Mouse (Mus musculus): ENCODE results near the gene Ncmap.

Ncmap gene

GRCm38 (mm10) chr4:135397991-135398390 is at the start of gene Ncmap:
TSS of gene Ncmap (minus strand) at chr4:135398227.
- DNase-seq: no peak

DNA sequence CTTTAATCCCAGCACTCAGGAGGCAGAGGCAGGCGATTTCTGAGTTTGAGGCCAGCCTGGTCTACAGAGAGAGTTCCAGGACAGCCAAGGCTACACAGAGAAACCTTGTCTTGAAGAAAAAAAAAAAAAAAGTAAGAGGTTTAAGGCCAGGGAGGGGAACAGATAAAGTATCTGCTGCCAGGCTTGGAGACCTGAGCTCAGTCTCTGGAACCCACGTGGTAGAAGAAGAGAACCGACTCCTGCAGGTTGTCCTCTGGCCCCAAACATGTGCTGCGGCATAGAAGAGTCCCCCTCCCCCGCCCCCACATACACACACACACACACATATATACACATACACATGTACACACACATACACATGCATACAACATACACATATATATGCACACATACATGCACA is 44.4 kb upstream of the Ncmap start:
- no peak for DNase-seq

GRCm38 (mm10) chr4:135439904-135440522 is 42.0 kb upstream of the Ncmap start:
- DNase-seq: peak; percentile 61

DNA sequence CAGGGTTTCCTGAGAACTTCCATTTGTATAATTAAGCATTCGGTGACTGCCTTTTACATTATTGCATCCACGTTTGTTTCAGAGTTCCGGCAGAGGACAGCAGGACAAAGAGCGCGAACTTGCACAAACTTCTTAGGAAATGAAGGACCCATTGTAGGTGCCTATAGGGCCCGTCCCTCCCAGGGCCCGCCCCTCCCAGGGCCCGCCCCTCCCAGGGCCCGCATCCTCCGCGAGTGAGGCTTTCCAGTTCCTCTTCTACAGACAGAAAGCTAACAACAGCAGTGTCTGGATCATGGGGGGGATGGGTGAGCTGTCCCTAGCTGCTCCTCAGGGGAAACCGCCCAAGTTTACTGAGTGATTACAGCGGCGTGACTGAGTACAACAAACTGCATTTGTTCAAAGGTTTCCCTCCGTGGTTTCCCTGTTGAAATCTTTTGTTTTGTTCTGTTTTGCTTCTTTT is 41.2 kb upstream of the Ncmap start:
- peak; percentile 79 for DNase-seq

- no peak for DNase-seq
These were observed 39.9 kb upstream of the Ncmap start for GRCm38 (mm10) chr4:135437924-135438323.

GRCm38 (mm10) chr4:135436291-135436690 is 38.3 kb upstream of the Ncmap start:
- DNase-seq: peak; percentile 27

GRCm38 (mm10) chr4:135434395-135434789 is 36.4 kb upstream of the Ncmap start:
- no peak for DNase-seq

GRCm38 (mm10) chr4:135433443-135434394 is 35.7 kb upstream of the Ncmap start, which contains the start of gene Rcan3:
TSS of gene Rcan3 (minus strand) at chr4:135433853.
- peak; percentile 83 for DNase-seq

GRCm38 (mm10) chr4:135433086-135433442 is 35.0 kb upstream of the Ncmap start:
- no peak for DNase-seq

- no peak for DNase-seq
These were observed 32.1 kb upstream of the Ncmap start for GRCm38 (mm10) chr4:135429990-135430760.

GRCm38 (mm10) chr4:135429383-135429782 is 31.4 kb upstream of the Ncmap start:
- no peak for DNase-seq

- DNase-seq: peak; percentile 42
These were observed 28.6 kb upstream of the Ncmap start for GRCm38 (mm10) chr4:135426587-135426986.

- no peak for DNase-seq
These were observed 27.6 kb upstream of the Ncmap start for GRCm38 (mm10) chr4:135425625-135426024.

- no peak for DNase-seq
These were observed 22.9 kb upstream of the Ncmap start for GRCm38 (mm10) chr4:135420961-135421360.

DNA sequence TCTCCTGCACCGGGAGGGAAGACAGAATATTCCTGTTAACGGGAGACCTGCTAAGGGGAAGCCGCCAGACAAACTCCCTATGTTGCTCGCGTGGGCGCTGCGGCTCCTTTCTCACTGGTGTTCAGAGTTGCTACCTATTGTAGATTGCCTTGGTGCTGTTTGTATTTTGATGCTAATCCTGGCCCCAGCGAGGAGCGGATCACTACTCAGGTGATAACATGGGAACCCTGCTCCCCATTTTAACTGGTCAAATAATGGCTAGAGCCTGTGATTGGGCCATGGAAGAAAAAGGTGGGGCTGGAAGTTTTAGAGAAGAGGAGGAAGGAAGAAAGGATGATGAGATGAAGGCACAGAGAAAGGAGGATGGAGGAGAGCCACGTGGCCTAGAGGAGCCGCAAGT is 22.4 kb upstream of the Ncmap start:
- no peak for DNase-seq

- no peak for DNase-seq
These were observed 22.0 kb upstream of the Ncmap start for GRCm38 (mm10) chr4:135419996-135420395.

- DNase-seq: peak; percentile 26
These were observed 18.3 kb upstream of the Ncmap start for GRCm38 (mm10) chr4:135416367-135416766.

DNA sequence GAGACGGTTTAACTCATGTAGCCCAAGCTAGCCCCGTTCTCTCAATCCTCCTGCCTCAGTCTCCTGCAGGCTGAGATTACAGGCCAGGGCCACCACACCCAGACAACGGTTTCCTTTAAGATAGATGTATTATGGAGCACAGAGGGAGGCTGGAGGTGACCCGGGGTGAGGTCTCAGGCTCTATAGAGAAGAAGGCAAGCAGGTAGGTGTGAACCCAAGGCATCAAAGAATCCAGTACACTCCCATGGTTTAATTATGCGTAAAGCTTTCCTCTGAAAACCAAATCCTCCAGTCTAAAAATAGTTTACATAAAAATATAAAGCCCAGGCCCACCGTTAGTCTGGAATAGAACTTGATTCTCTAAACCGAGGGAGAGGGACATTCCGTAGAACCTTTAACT is 15.5 kb upstream of the Ncmap start:
- DNase-seq: no peak

DNA sequence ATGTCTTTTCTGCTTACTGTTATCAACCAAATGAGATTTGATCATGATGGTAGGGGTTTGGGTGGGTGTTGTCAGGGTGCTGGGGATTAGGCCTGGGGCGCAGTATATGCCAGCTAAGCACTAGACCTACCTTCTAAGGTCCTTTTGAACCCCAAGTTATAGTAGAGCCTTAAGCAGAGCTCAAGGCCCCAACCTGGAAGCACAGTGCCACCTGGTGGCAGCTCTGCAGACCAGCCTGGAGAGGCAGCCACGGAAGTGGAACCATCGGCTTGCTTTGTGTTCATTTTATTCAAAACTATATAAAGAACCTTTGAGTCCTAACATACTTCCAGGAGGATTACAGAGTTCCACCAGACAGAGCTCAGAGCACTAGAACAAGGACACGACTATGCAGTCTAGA is 13.6 kb upstream of the Ncmap start:
- DNase-seq: peak; percentile 70

DNA sequence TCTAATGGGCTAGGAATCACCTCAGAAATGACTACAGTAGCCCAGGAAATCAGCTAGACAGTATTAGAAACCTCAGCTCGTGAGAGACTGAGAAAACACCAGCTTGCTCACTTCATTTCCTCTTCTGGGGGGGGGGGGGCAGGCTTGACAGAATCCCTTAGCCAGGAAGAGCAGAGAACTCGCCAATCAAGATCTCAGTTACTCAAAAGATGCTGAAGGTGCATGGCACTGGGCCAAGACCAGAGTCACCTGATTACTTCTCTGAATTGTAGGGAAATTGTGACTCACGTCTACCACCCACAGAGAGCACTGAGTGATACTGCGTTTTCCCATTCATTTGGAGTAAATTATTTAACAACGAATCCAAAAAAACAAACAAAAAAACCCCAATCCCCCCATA is 8.2 kb upstream of the Ncmap start:
- DNase-seq: peak; percentile 37

DNA sequence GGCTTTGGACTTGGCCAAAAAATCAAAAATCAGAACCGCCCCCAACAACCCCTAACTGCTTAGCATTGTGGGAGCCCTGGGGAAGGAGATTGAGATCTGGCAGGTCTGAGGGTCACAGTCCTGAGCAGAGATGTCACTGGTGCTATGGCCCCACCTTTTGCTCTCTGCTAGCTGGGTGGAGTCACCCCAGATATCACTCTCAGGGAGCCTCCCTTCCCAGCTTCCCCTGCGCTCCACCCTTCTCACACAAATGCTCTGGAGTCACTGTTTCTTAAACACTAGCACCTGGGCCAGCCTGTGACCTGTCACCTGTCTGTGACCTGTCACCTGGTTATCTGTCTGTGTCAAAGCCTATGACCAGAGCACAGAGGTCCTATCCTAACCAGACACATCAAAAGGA is 6.9 kb upstream of the Ncmap start:
- no peak for DNase-seq

- DNase-seq: no peak
These were observed 6.0 kb upstream of the Ncmap start for GRCm38 (mm10) chr4:135404048-135404447.

- no peak for DNase-seq
These were observed 3.9 kb upstream of the Ncmap start for GRCm38 (mm10) chr4:135401881-135402280.

Measured in thymus, postnatal 25 days (tissue).